Comparison of ENCODE assay signal across 8 mouse cellular contexts in genomic region chr16:87440184-87440686, GRCm38 (mm10). TPM values are rescaled to one million over a fixed set of nuclear protein-coding genes. Genes with fewer than 3 reads are reported as not detected.
DNase-seq lines count a peak whose midpoint lies in the region; ATAC-seq lines count a peak whose summit lies in the region.

Gene Rwdd2b, minus strand, starts transcription at chr16:87440573.

- H3K27me3 ChIP-seq in hindbrain, embryonic 16.5 days (replicated peaks; ENCODE audit: control insufficient read depth, insufficient read depth, low read length) = 0 out of 2 replicates have a peak, but pooled peaks cover 2% of the 10 kb centered on the region

- peak within 1 kb of the TSS; percentile 89 for H3K9ac ChIP-seq in hindbrain, embryonic 16.5 days (ENCODE audit: low read depth, low read length)

- peak; percentile 98 for ATAC-seq in hindbrain, embryonic 16.5 days

- WGBS in hindbrain, embryonic 16.5 days = under 1% methylated on average over 37 of the region's 38 CpGs
- WGBS in macrophage (ENCODE audit: missing documents) = under 1% methylated on average over 28 of the region's 38 CpGs

- no peaks in the 10 kb centered on the region for H3K9me3 ChIP-seq in hindbrain, embryonic 16.5 days (ENCODE audit: control insufficient read depth, low read length)

- H3K36me3 ChIP-seq in hindbrain, embryonic 16.5 days (ENCODE audit: control insufficient read depth, insufficient read depth, low read length) = 0 out of 2 replicates have a peak, but pooled peaks cover 3% of the 10 kb centered on the region
- no peaks in the 10 kb centered on the region for H3K36me3 ChIP-seq in macrophage (ENCODE audit: inconsistent target)

- peaks cover 11% of the 10 kb centered on the region for H3K4me1 ChIP-seq in hindbrain, embryonic 16.5 days (ENCODE audit: control insufficient read depth, insufficient read depth, low read depth, low read length)

- no peaks in the 10 kb centered on the region; the same call in 1 of the 2 replicates for H3K79me2 ChIP-seq in macrophage (ENCODE audit: inconsistent target)

- peak within 1 kb of the TSS; percentile 80 for H3K4me2 ChIP-seq in hindbrain, embryonic 16.5 days (ENCODE audit: low read length)

- peak; percentile 80 for DNase-seq in WW6 (ENCODE audit: low read depth, low spot score)
- DNase-seq in cerebellum, postnatal 4 days (ENCODE audit: low spot score in 2 of 2) = peak; percentile 81 to 88
- peak; percentile 94 for DNase-seq in gastrocnemius, adult 18-20 months (ENCODE audit: low spot score)
- peak; percentile 90 to 94 for DNase-seq in left cerebral cortex, adult 18-20 months (ENCODE audit: low spot score in 2 of 2)
- peak; percentile 95 for DNase-seq in right cerebral cortex, adult 18-20 months
- DNase-seq in urinary bladder, postnatal 10 days (ENCODE audit: low spot score) = peak; percentile 69

- peak within 1 kb of the TSS; percentile 67 for H3K4me3 ChIP-seq in hindbrain, embryonic 16.5 days (ENCODE audit: low read length)
- H3K4me3 ChIP-seq in macrophage (ENCODE audit: inconsistent target) = peak within 1 kb of the TSS; percentile 93

- peak within 1 kb of the TSS; percentile 96 for H3K27ac ChIP-seq in hindbrain, embryonic 16.5 days (ENCODE audit: low read depth, low read length)
- H3K27ac ChIP-seq in macrophage = peak within 1 kb of the TSS; percentile 77

RNA-seq across cellular contexts. Expression of gene Rwdd2b, which starts in this region (rescaled TPM):
- total RNA-seq in gastrocnemius, adult 18-20 months (2021) = 1 to 10 TPM; 2.4 to 3.1 TPM
- 16.3 and 16.5 TPM in 2 replicates for polyA plus RNA-seq in hindbrain, embryonic 16.5 days (2015; fragmentation: Nextera tagmentation; extraction: Ambion mirVana)
- 1 to 10 TPM; 8.7 to 9.7 TPM for total RNA-seq in left cerebral cortex, adult 18-20 months (2021)
- 1 to 10 TPM; 1.4 to 9.8 (median 5.1) TPM for total RNA-seq in macrophage (2018; cell fraction: chromatin; rRNA removed)
- 1 to 10 TPM; 3.4 to 9.5 (median 6.5) TPM for total RNA-seq in macrophage (2018; cell fraction: cytosol; rRNA removed)
- 10 to 100 TPM in 1 of 26 experiments, 1 to 10 TPM in 25; 2.1 to 10.5 (median 5.7) TPM for total RNA-seq in macrophage (2018; cell fraction: nucleus; rRNA removed)
- 5.6 to 7.7 TPM (median 7.2 TPM) in 3 replicates for polyA plus RNA-seq in macrophage (2018)

Comparison
In these comparisons a context has a peak if more than half of its experiments do, and no peak if none do; other contexts are left out.
1. Peak in every context shown above with its lines: DNase-seq, ATAC-seq, H3K4me3 ChIP-seq and H3K27ac ChIP-seq.